Mouse (Mus musculus) kidney, embryonic 14.5 days (tissue): ENCODE measurements around the gene Ddx54. TPM values are rescaled to one million over a fixed set of nuclear protein-coding genes. Genes with fewer than 3 reads are reported as not detected.

Experiments used
- ATAC-seq: fragments of 200-750 bp; cut with Nextera tagmentation; 2 replicates; pipeline ENCODE4 v1.8.0; 2017; ENCODE audit warnings: moderate number of reproducible peaks, mild to moderate bottlenecking, moderate TSS enrichment, moderate library complexity; ENCODE audit not compliant: low FRiP score, low TSS enrichment
- H3K27ac ChIP-seq: fragments of 300-500 bp; sonication (generic); 2 replicates; pipeline ENCODE4 v1.5.1; 2014; ENCODE audit warnings: low read depth, mild to moderate bottlenecking, low read length, moderate library complexity, mixed read lengths
- H3K27me3 ChIP-seq: fragments of 300-500 bp; sonication (generic); 2 replicates; pipeline ENCODE4 v1.6.1; 2014; ENCODE audit warnings: mild to moderate bottlenecking, low read length; ENCODE audit not compliant: control insufficient read depth, insufficient read depth
- H3K36me3 ChIP-seq: fragments of 300-500 bp; sonication (generic); 2 replicates; pipeline ENCODE4 v1.6.1; 2014; ENCODE audit warnings: low read length, mixed read lengths; ENCODE audit not compliant: control insufficient read depth, insufficient read depth
- H3K4me1 ChIP-seq: fragments of 300-500 bp; sonication (generic); 2 replicates; pipeline ENCODE4 v1.6.1; 2014; ENCODE audit warnings: low read length, mixed read lengths; ENCODE audit not compliant: control insufficient read depth, insufficient read depth
- H3K4me2 ChIP-seq: fragments of 300-500 bp; sonication (generic); replicated peaks from 2 replicates; pipeline ENCODE4 v1.6.1; 2014; ENCODE audit warnings: low read depth, mild to moderate bottlenecking, low read length
- H3K4me3 ChIP-seq: fragments of 300-500 bp; sonication (generic); 2 replicates; pipeline ENCODE4 v1.5.1; 2014; ENCODE audit warnings: mild to moderate bottlenecking, low read length
- H3K9ac ChIP-seq: fragments of 300-500 bp; sonication (generic); 2 replicates; pipeline ENCODE4 v1.6.1; 2014; ENCODE audit warnings: low read depth, mild to moderate bottlenecking, low read length, moderate library complexity
- H3K9me3 ChIP-seq: fragments of 300-500 bp; sonication (generic); 2 replicates; pipeline ENCODE4 v1.6.1; 2016; ENCODE audit warnings: low read length; ENCODE audit not compliant: control insufficient read depth
- WGBS: fragments of 180-500 bp; shearing (Covaris S2); extraction: QIAGEN DNeasy Blood & Tissue Kit; methylation state at CpG from one replicate; pipeline ENCODE4 v1.1.7; 2014; 5-methylcytosine and 5-hydroxymethylcytosine counted together
- polyA plus RNA-seq: library from polyadenylated mRNA; unstranded; fragments of >200 nt; fragmentation: Nextera tagmentation; extraction: Ambion mirVana; gene quantifications from 2 replicates; pipeline ENCODE4 v1.2.1, GENCODE M21; 2014

The Ddx54 gene
- polyA plus RNA-seq, 1 experiment from 2014 or later, result 37.7 TPM

GRCm38 (mm10) chr5:120587940-120588568 lies 24.5 kb upstream of the Ddx54 start:
- H3K27ac ChIP-seq, result peak overlapping the region; percentile 25; the same call in 1 of the 2 replicates
- peaks cover 2% of the 10 kb centered on the region; the same call in 1 of the 2 replicates for H3K9me3 ChIP-seq
- H3K27me3 ChIP-seq, result no peaks in the 10 kb centered on the region
- peaks cover 13% of the 10 kb centered on the region; the same call in 1 of the 2 replicates for H3K36me3 ChIP-seq
- peak overlapping the region; percentile 55 for H3K4me3 ChIP-seq
- ATAC-seq, result peak; percentile 11; the same call in 1 of the 2 replicates
- WGBS, result 2% methylated on average over 28 of the region's 29 CpGs
- H3K9ac ChIP-seq, result peak overlapping the region; percentile 57
- peak overlapping the region; percentile 78 for H3K4me2 ChIP-seq
- peaks cover 24% of the 10 kb centered on the region for H3K4me1 ChIP-seq

DNA sequence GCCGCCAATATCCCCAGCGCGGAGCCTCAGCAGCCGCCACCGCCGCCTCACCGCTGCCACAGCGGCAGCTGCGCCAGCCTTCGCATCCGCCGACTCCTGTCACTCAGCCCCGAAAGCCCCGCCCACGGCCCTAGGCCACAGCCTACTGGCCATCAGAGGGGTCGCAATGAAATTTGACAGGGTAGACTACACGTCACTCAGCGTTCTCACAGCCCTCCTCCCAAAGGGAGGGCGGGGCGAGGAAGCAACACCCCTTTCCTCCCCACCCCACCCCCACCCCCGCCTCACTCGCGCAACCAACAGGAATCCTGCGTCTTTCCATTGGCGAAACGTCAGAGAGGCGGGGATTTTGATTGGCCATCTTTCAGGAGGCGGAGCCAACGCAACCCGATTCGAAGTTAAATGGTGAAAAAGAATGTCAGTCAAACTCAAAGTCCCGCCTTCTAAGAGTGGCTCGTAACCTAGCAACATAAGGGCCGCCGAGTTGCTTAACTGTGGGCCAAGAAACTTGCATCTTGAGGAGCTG lies 23.9 kb upstream of the Ddx54 start, which contains the start of the genes Tpcn1 and Iqcd:
Gene Tpcn1, minus strand, starts transcription at position 105 of the 526 bp plus-strand sequence.
Gene Iqcd, plus strand, starts transcription at position 448 of the 526 bp plus-strand sequence.
- peaks cover 2% of the 10 kb centered on the region; the same call in 1 of the 2 replicates for H3K9me3 ChIP-seq
- no peaks in the 10 kb centered on the region for H3K27me3 ChIP-seq
- peak within 1 kb of the TSS; percentile 57 for H3K9ac ChIP-seq
- peak within 1 kb of the TSS; percentile 56; the same call in 1 of the 2 replicates for H3K27ac ChIP-seq
- under 1% methylated on average over 35 of the region's 35 CpGs for WGBS
- H3K36me3 ChIP-seq, result peaks cover 8% of the 10 kb centered on the region; the same call in 1 of the 2 replicates
- H3K4me3 ChIP-seq, result peak within 1 kb of the TSS; percentile 55
- H3K4me1 ChIP-seq, result peaks cover 24% of the 10 kb centered on the region
- H3K4me2 ChIP-seq, result peak within 1 kb of the TSS; percentile 78
- ATAC-seq, result peak; percentile 97

GRCm38 (mm10) chr5:120590356-120591010 lies 22.1 kb upstream of the Ddx54 start:
- Histone ChIP-seq H3K4me3 (no peak overlapping the region), H3K36me3 (no peaks in the 10 kb centered on the region), H3K9ac (no peak overlapping the region), H3K9me3 (peaks cover 2% of the 10 kb centered on the region; the same call in 1 of the 2 replicates), H3K27me3 (no peaks in the 10 kb centered on the region), H3K4me2 (no peak overlapping the region), H3K4me1 (peaks cover 20% of the 10 kb centered on the region), H3K27ac (no peak overlapping the region)
- 78% methylated on average over 16 of the region's 16 CpGs for WGBS
- ATAC-seq, result no peak

GRCm38 (mm10) chr5:120592141-120592540 lies 20.4 kb upstream of the Ddx54 start:
- H3K27me3 ChIP-seq, result no peaks in the 10 kb centered on the region
- no peak for ATAC-seq
- H3K27ac ChIP-seq, result no peak overlapping the region
- no peaks in the 10 kb centered on the region for H3K36me3 ChIP-seq
- peaks cover 8% of the 10 kb centered on the region for H3K4me1 ChIP-seq
- H3K4me2 ChIP-seq, result no peak overlapping the region
- WGBS, result 73% methylated on average over 7 of the region's 7 CpGs
- H3K9me3 ChIP-seq, result peaks cover 2% of the 10 kb centered on the region; the same call in 1 of the 2 replicates
- no peak overlapping the region for H3K4me3 ChIP-seq
- H3K9ac ChIP-seq, result no peak overlapping the region

GRCm38 (mm10) chr5:120594485-120594884 lies 18.1 kb upstream of the Ddx54 start:
- no peaks in the 10 kb centered on the region for H3K4me1 ChIP-seq
- no peaks in the 10 kb centered on the region for H3K36me3 ChIP-seq
- ATAC-seq, result no peak

GRCm38 (mm10) chr5:120599625-120600024 lies 12.9 kb upstream of the Ddx54 start:
- no peaks in the 10 kb centered on the region for H3K36me3 ChIP-seq
- no peak overlapping the region for H3K9ac ChIP-seq
- no peaks in the 10 kb centered on the region for H3K4me1 ChIP-seq
- no peak overlapping the region for H3K27ac ChIP-seq
- no peak overlapping the region for H3K4me3 ChIP-seq
- H3K9me3 ChIP-seq, result no peaks in the 10 kb centered on the region
- ATAC-seq, result no peak
- 90% methylated on average over 6 of the region's 6 CpGs for WGBS
- no peaks in the 10 kb centered on the region for H3K27me3 ChIP-seq
- no peak overlapping the region for H3K4me2 ChIP-seq

More at GRCm38 (mm10) chr5:120594485-120594884, 18.1 kb upstream of the Ddx54 start:
- H3K27ac ChIP-seq, result no peak overlapping the region
- no peak overlapping the region for H3K4me2 ChIP-seq
- WGBS, result 87% methylated on average over 6 of the region's 6 CpGs
- no peak overlapping the region for H3K9ac ChIP-seq
- peaks cover 2% of the 10 kb centered on the region; the same call in 1 of the 2 replicates for H3K9me3 ChIP-seq
- H3K4me3 ChIP-seq, result no peak overlapping the region
- no peaks in the 10 kb centered on the region for H3K27me3 ChIP-seq

DNA sequence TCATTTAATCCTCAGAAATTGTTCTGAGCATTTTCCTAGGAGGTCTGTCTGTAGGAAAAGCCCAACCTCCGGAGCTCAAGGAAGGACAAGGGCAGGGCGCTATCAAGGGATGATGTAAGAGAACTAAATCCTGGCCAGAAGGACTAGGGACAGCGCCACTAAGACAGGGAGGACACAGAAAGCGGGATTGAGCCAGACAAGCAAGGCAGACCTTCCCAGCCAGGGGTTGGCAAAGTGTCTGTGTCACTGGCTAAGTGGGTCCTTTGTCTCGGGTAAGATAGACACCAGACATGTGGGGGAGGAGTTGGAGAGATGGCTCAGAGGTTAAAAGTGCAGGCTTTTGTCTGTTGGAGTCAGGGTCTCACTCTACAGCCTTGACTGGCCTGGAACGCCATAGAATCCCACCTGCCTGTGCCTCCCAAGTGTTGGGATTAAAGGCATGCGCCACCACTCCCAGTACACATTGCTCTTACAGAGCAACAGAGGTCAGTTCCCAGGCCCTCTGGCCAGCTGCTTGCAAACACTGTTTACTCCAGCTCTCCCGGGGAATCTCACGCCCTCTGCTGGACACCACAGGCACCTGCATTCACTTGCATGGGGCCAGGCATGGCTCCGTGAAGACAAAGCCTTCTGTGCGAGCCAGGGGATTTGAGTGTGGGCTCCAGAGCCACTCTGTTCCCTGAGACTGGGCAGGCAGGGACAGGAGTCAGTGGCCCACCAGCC lies 11.4 kb upstream of the Ddx54 start:
- Histone ChIP-seq H3K4me2 (no peak overlapping the region), H3K4me3 (no peak overlapping the region), H3K9ac (no peak overlapping the region), H3K36me3 (no peaks in the 10 kb centered on the region), H3K4me1 (peaks cover 7% of the 10 kb centered on the region; the same call in 1 of the 2 replicates), H3K27ac (no peak overlapping the region), H3K9me3 (no peaks in the 10 kb centered on the region), H3K27me3 (no peaks in the 10 kb centered on the region)
- 0 out of 2 replicates have a peak, but pooled peaks have one; percentile 33 for ATAC-seq
- 58% methylated on average over 11 of the region's 11 CpGs for WGBS

DNA sequence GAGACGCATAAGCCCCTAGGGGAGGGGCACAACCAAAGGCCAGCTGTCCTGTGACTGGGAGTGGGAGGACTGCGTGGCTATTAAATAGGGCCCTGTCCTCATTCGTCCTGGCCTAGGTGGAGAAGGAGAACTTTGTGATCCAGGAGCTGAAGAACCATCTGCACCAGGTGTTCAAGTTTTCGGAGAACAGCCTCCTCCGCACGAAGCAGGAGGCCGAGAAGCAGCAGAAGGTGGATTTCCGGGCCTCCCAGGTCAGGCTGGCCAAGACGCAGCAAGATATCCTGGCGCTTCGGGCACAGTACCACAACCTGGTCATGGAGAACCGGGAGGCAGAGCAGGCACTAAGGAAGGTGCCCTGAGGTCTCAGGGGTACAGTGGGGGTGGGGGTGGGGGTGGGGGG lies 10.3 kb upstream of the Ddx54 start:
- H3K27ac ChIP-seq, result no peak overlapping the region
- H3K4me3 ChIP-seq, result no peak overlapping the region
- ATAC-seq, result no peak
- no peak overlapping the region for H3K4me2 ChIP-seq
- H3K4me1 ChIP-seq, result peaks cover 7% of the 10 kb centered on the region; the same call in 1 of the 2 replicates
- H3K36me3 ChIP-seq, result no peaks in the 10 kb centered on the region
- H3K27me3 ChIP-seq, result no peaks in the 10 kb centered on the region
- no peaks in the 10 kb centered on the region for H3K9me3 ChIP-seq
- 82% methylated on average over 12 of the region's 12 CpGs for WGBS
- H3K9ac ChIP-seq, result no peak overlapping the region
